Mouse (Mus musculus): ENCODE results near the gene H2al2b.
"Not testable (repeated sequence)": the region's sequence is repeated elsewhere in the genome, so short reads cannot be mapped to it uniquely, and the experiment has no call there.

Gene H2al2b

DNA sequence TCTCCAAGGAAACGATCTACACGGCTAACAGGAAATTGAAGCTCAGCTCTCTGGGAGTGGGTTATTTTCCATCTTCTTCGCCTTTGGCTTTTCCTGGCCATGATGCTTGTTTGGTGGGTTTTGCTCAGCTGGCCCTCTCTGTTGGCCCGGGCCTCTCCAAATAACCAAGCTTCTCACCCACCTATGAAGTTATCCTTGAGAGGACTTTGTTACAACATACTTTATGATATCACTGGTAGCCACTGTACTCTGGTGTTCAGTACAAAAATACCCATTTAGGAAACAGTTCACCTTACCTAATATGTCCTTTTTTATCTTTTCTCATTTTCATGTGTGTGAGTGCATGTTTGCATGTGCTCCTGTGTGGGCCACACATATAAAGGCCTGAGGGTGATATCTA is at the start of gene H2al2b:
Gene H2al2b, minus strand, starts transcription at position 101 of the 400 bp plus-strand sequence.
- not testable (repeated sequence) for DNase-seq (ENCODE audit: low spot score in 2 of 2)

All from spleen, postnatal 36 days (tissue).